Mouse (Mus musculus): ENCODE results near the gene Zfp454. TPM values are rescaled to one million over a fixed set of nuclear protein-coding genes. Genes with fewer than 3 reads are reported as not detected.

Zfp454 gene
- polyA plus RNA-seq, 1 experiment from 2014 or later = 13.8 TPM

GRCm38 (mm10) chr11:50849310-50849709 lies 38.1 kb downstream of the Zfp454 start:
- Histone ChIP-seq H3K4me2 (ENCODE audit: low read depth, low read length) (no peak overlapping the region), H3K27ac (ENCODE audit: low read depth, low read length) (no peak overlapping the region), H3K4me1 (ENCODE audit: control insufficient read depth, insufficient read depth, low read length) (peaks cover 10% of the 10 kb centered on the region; the same call in 1 of the 2 replicates), H3K9me3 (ENCODE audit: control insufficient read depth, low read length) (no peaks in the 10 kb centered on the region), H3K27me3 (ENCODE audit: control insufficient read depth, insufficient read depth, low read length) (peaks cover 37% of the 10 kb centered on the region), H3K9ac (replicated peaks; ENCODE audit: low read depth, low read length) (no peak overlapping the region), H3K4me3 (ENCODE audit: low read depth, low read length) (no peak overlapping the region), H3K36me3 (ENCODE audit: control insufficient read depth, insufficient read depth, low read length) (no peaks in the 10 kb centered on the region)
- ATAC-seq (ENCODE audit: low read depth) = no peak
- 9% methylated on average over 10 of the region's 10 CpGs for WGBS

DNA sequence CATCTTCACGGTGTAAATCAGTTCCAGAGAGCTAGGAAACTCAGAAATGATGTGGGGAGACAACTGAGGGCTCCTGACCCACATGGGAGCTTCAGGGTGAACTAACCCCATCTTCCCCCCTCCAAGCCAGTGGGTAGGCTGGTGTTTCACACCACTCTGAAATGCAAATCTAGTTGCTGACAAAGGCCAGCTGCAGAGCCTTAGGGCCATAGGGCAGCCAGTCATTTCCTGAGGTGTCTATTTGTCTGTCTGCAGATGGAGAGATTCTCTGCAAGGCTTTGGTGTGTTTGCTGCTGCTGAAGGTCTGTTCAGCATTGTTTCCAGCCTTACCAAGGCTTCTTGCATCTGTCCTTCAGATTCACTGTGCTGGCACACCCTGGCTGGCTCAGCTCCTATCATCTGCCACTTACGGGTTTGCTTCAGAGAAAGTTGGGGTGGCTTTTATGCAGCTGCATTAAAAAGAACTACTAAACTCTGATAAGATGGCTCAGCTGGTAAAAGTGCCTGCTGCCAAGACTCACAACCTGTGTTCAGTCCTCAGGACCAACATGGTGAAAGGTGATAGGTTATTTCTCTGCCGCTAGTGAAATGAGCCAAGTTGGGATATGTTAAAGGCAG lies 38.8 kb downstream of the Zfp454 start:
- no peaks in the 10 kb centered on the region for H3K36me3 ChIP-seq (ENCODE audit: control insufficient read depth, insufficient read depth, low read length)
- H3K27ac ChIP-seq (ENCODE audit: low read depth, low read length) = no peak overlapping the region
- no peaks in the 10 kb centered on the region for H3K9me3 ChIP-seq (ENCODE audit: control insufficient read depth, low read length)
- no peak overlapping the region for H3K9ac ChIP-seq (replicated peaks; ENCODE audit: low read depth, low read length)
- peaks cover 37% of the 10 kb centered on the region for H3K27me3 ChIP-seq (ENCODE audit: control insufficient read depth, insufficient read depth, low read length)
- WGBS = 38% methylated on average over 3 of the region's 3 CpGs
- H3K4me1 ChIP-seq (ENCODE audit: control insufficient read depth, insufficient read depth, low read length) = peaks cover 10% of the 10 kb centered on the region; the same call in 1 of the 2 replicates
- H3K4me3 ChIP-seq (ENCODE audit: low read depth, low read length) = no peak overlapping the region
- no peak for ATAC-seq (ENCODE audit: low read depth)
- no peak overlapping the region for H3K4me2 ChIP-seq (ENCODE audit: low read depth, low read length)

- Histone ChIP-seq H3K9ac (replicated peaks; ENCODE audit: low read depth, low read length) (no peak overlapping the region), H3K27me3 (ENCODE audit: control insufficient read depth, insufficient read depth, low read length) (peaks cover 31% of the 10 kb centered on the region), H3K4me3 (ENCODE audit: low read depth, low read length) (no peak overlapping the region), H3K9me3 (ENCODE audit: control insufficient read depth, low read length) (no peaks in the 10 kb centered on the region), H3K4me2 (ENCODE audit: low read depth, low read length) (no peak overlapping the region), H3K27ac (ENCODE audit: low read depth, low read length) (no peak overlapping the region), H3K4me1 (ENCODE audit: control insufficient read depth, insufficient read depth, low read length) (peaks cover 10% of the 10 kb centered on the region; the same call in 1 of the 2 replicates), H3K36me3 (ENCODE audit: control insufficient read depth, insufficient read depth, low read length) (no peaks in the 10 kb centered on the region)
- no peak for ATAC-seq (ENCODE audit: low read depth)
- 67% methylated on average over 5 of the region's 5 CpGs for whole genome bisulfite sequencing
Observed at GRCm38 (mm10) chr11:50847047-50847446, 40.4 kb downstream of the Zfp454 start.

GRCm38 (mm10) chr11:50845951-50846350 lies 41.5 kb downstream of the Zfp454 start:
- Histone ChIP-seq H3K36me3 (ENCODE audit: control insufficient read depth, insufficient read depth, low read length) (no peaks in the 10 kb centered on the region), H3K27me3 (ENCODE audit: control insufficient read depth, insufficient read depth, low read length) (peaks cover 23% of the 10 kb centered on the region), H3K9ac (replicated peaks; ENCODE audit: low read depth, low read length) (no peak overlapping the region), H3K4me3 (ENCODE audit: low read depth, low read length) (no peak overlapping the region), H3K4me2 (ENCODE audit: low read depth, low read length) (no peak overlapping the region), H3K4me1 (ENCODE audit: control insufficient read depth, insufficient read depth, low read length) (peaks cover 2% of the 10 kb centered on the region; the same call in 1 of the 2 replicates), H3K27ac (ENCODE audit: low read depth, low read length) (no peak overlapping the region), H3K9me3 (ENCODE audit: control insufficient read depth, low read length) (no peaks in the 10 kb centered on the region)
- ATAC-seq (ENCODE audit: low read depth) = no peak
- WGBS = 94% methylated on average over 3 of the region's 3 CpGs

DNA sequence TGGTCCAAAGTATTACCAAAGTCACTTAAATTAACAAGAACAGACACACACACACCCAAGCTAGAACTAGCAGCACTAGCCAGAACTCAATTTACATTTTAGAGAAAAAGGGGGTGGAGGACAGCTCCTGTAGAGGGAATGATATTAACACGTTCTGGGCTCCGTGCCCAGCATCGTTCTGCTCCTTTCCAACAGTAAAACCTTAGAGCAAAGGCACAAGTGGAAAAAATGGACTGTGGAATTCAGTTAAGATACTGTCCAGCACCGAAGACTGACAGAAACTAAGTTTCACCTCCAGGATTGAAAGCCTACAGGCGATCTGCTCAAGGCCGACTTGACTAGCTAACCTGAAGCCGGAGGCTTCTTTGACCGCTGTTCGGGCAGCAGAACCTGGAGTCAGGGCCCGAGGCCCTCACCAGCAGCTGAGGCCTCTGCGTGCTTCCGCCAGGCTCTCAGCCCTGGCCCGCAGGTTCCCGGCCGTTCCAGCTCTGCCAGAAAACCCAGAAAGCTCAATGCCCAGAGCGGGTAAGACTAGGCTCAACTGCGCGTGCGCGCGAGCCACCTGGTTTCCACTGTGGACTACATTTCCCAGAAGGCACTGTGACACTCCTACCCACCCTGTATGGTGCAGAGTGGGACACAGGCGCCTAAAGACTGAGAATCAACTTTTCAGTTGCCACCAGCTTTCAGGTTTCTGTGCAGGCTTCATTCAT lies 46.3 kb downstream of the Zfp454 start, which contains the start of gene Zfp879:
Gene Zfp879, minus strand, starts transcription at position 530 of the 713 bp plus-strand sequence.
- Histone ChIP-seq H3K9ac (replicated peaks; ENCODE audit: low read depth, low read length) (peak within 1 kb of the TSS; percentile 62), H3K27me3 (ENCODE audit: control insufficient read depth, insufficient read depth, low read length) (no peaks in the 10 kb centered on the region), H3K36me3 (ENCODE audit: control insufficient read depth, insufficient read depth, low read length) (no peaks in the 10 kb centered on the region), H3K9me3 (ENCODE audit: control insufficient read depth, low read length) (no peaks in the 10 kb centered on the region), H3K27ac (ENCODE audit: low read depth, low read length) (peak within 1 kb of the TSS; percentile 75; the same call in 1 of the 2 replicates), H3K4me1 (ENCODE audit: control insufficient read depth, insufficient read depth, low read length) (no peaks in the 10 kb centered on the region), H3K4me3 (ENCODE audit: low read depth, low read length) (peak within 1 kb of the TSS; percentile 38), H3K4me2 (ENCODE audit: low read depth, low read length) (peak within 1 kb of the TSS; percentile 65)
- ATAC-seq (ENCODE audit: low read depth) = peak; percentile 97
- 22% methylated on average over 22 of the region's 22 CpGs for WGBS

DNA sequence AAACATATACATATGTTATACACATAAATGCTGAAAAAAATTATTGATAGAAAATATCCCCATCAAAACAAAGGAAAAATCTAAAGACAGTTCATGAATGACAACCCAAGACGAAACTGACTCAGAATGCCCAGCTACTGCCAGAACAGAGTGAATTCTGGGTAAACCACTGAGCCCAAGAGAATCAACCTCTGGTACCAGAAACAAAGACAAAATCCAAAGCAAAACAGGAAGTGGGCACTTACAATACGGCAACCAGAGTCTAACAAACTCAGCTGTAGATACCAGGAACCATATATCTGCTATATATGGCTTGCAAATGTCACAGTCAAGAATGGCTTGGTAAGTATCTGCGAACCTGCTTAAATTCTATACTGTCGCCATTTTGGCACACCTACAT lies 51.7 kb downstream of the Zfp454 start:
- no peaks in the 10 kb centered on the region for H3K27me3 ChIP-seq (ENCODE audit: control insufficient read depth, insufficient read depth, low read length)
- H3K9ac ChIP-seq (replicated peaks; ENCODE audit: low read depth, low read length) = no peak overlapping the region
- no peak overlapping the region for H3K4me3 ChIP-seq (ENCODE audit: low read depth, low read length)
- ATAC-seq (ENCODE audit: low read depth) = no peak
- 87% methylated on average over 4 of the region's 4 CpGs for WGBS
- no peaks in the 10 kb centered on the region for H3K4me1 ChIP-seq (ENCODE audit: control insufficient read depth, insufficient read depth, low read length)
- no peaks in the 10 kb centered on the region for H3K36me3 ChIP-seq (ENCODE audit: control insufficient read depth, insufficient read depth, low read length)
- H3K27ac ChIP-seq (ENCODE audit: low read depth, low read length) = no peak overlapping the region
- peaks cover 9% of the 10 kb centered on the region for H3K9me3 ChIP-seq (ENCODE audit: control insufficient read depth, low read length)
- H3K4me2 ChIP-seq (ENCODE audit: low read depth, low read length) = no peak overlapping the region

- Histone ChIP-seq H3K4me3 (ENCODE audit: low read depth, low read length) (peak within 1 kb of the TSS; percentile 83), H3K9ac (replicated peaks; ENCODE audit: low read depth, low read length) (peak within 1 kb of the TSS; percentile 83), H3K4me2 (ENCODE audit: low read depth, low read length) (peak within 1 kb of the TSS; percentile 81), H3K27me3 (ENCODE audit: control insufficient read depth, insufficient read depth, low read length) (no peaks in the 10 kb centered on the region), H3K27ac (ENCODE audit: low read depth, low read length) (peak within 1 kb of the TSS; percentile 60; the same call in 1 of the 2 replicates), H3K36me3 (ENCODE audit: control insufficient read depth, insufficient read depth, low read length) (peaks cover 28% of the 10 kb centered on the region; the same call in 1 of the 2 replicates), H3K4me1 (ENCODE audit: control insufficient read depth, insufficient read depth, low read length) (peaks cover 7% of the 10 kb centered on the region; the same call in 1 of the 2 replicates), H3K9me3 (ENCODE audit: control insufficient read depth, low read length) (0 out of 2 replicates have a peak, but pooled peaks cover under 1% of the 10 kb centered on the region)
- 2% methylated on average over 45 of the region's 45 CpGs for WGBS
- ATAC-seq (ENCODE audit: low read depth) = peak; percentile 98
Observed at GRCm38 (mm10) chr11:50827010-50827953, 60.2 kb downstream of the Zfp454 start, which contains the start of gene Zfp354c. Gene Zfp354c, minus strand, starts transcription at chr11:50827724.

- Histone ChIP-seq H3K9me3 (ENCODE audit: control insufficient read depth, low read length) (no peaks in the 10 kb centered on the region), H3K27ac (ENCODE audit: low read depth, low read length) (no peak overlapping the region), H3K9ac (replicated peaks; ENCODE audit: low read depth, low read length) (no peak overlapping the region), H3K4me1 (ENCODE audit: control insufficient read depth, insufficient read depth, low read length) (peaks cover 7% of the 10 kb centered on the region; the same call in 1 of the 2 replicates), H3K4me3 (ENCODE audit: low read depth, low read length) (peak overlapping the region; percentile 83), H3K36me3 (ENCODE audit: control insufficient read depth, insufficient read depth, low read length) (peaks cover 32% of the 10 kb centered on the region; the same call in 1 of the 2 replicates), H3K27me3 (ENCODE audit: control insufficient read depth, insufficient read depth, low read length) (no peaks in the 10 kb centered on the region), H3K4me2 (ENCODE audit: low read depth, low read length) (peak overlapping the region; percentile 81)
- no peak for ATAC-seq (ENCODE audit: low read depth)
- WGBS = 56% methylated on average over 2 of the region's 2 CpGs
Observed at GRCm38 (mm10) chr11:50826214-50826613, 61.2 kb downstream of the Zfp454 start.

Data from neural tube, embryonic 14.5 days (tissue).